9 mouse cellular contexts compared by ENCODE assay signal in genomic region chr4:137890596-137890995, GRCm38 (mm10). TPM values are rescaled to one million over a fixed set of nuclear protein-coding genes. Genes with fewer than 3 reads are reported as not detected.
A peak's percentile ranks its signal among the peaks of the same experiment; 100 is the strongest.
DNase-seq lines count a peak whose midpoint lies in the region; ATAC-seq and TF ChIP-seq lines count a peak whose summit lies in the region.
"Had no signal": no experiment of that assay in that cellular context is flagged by ENCODE, and none has a peak within 500 bp of the region (broad histone marks: within the 10 kb centered on the region; RNA-seq: fewer than 3 reads in every experiment).

No protein-coding gene starts in this region.

- no peak overlapping the region for H3K27ac ChIP-seq in heart, embryonic 12.5 days (ENCODE audit: poor library complexity, severe bottlenecking)

- peak; percentile 81 to 86 for DNase-seq in heart, adult 18-20 months
- DNase-seq in B cell, adult 2 months, result peak; percentile 64 to 71
- no peak for DNase-seq in brain, embryonic 14.5 days (ENCODE audit: low read depth)
- peak; percentile 51 for DNase-seq in heart, postnatal 4 days
- DNase-seq in layer of hippocampus, postnatal 10 days (ENCODE audit: low spot score in 2 of 2), result no peak
- DNase-seq in cerebellum, adult 8-10 months, result no peak

- H3K27me3 ChIP-seq in heart, embryonic 12.5 days (replicated peaks), result no peaks in the 10 kb centered on the region

- 0 out of 2 replicates have a peak, but pooled peaks have one; percentile 16 for TF ChIP-seq CTCF in brain, embryonic 14.5 days (IDR thresholded peaks at IDR 0.05; ENCODE audit: borderline replicate concordance, extremely low read depth, insufficient read depth, insufficient read length)

- H3K4me2 ChIP-seq in heart, embryonic 12.5 days, result no peak overlapping the region

- no peak overlapping the region for H3K9ac ChIP-seq in heart, embryonic 12.5 days

- no peaks in the 10 kb centered on the region for H3K9me3 ChIP-seq in heart, embryonic 12.5 days (replicated peaks)
- H3K9me3 ChIP-seq: G1E had no signal

- no peak for TF ChIP-seq POLR2A in brain, embryonic 14.5 days (IDR thresholded peaks at IDR 0.05; ENCODE audit: borderline replicate concordance, extremely low read depth, insufficient read depth, insufficient read length, poor library complexity, severe bottlenecking)

- no peak for ATAC-seq in heart, embryonic 12.5 days (ENCODE audit: insufficient number of reproducible peaks, low FRiP score)
- ATAC-seq in megakaryocyte-erythroid progenitor cell, adult 5-6 weeks (replicated peaks; ENCODE audit: low FRiP score, low TSS enrichment, poor library complexity, severe bottlenecking), result 0 out of 2 replicates have a peak, but pooled peaks have one; percentile 17

- no peak overlapping the region for H3K4me3 ChIP-seq in heart, embryonic 12.5 days

- H3K36me3 ChIP-seq in heart, embryonic 12.5 days, result no peaks in the 10 kb centered on the region
- H3K36me3 ChIP-seq: G1E had no signal

- peaks cover 54% of the 10 kb centered on the region for H3K4me1 ChIP-seq in heart, embryonic 12.5 days (replicated peaks)

- 45% methylated on average over 4 of the region's 4 CpGs for WGBS in heart, embryonic 12.5 days

RNA-seq across cellular contexts. Expression of gene Ece1, which starts 28.6 kb away (rescaled TPM):
- 100 to 1,000 TPM; 105 to 121 TPM for total RNA-seq in heart, adult 18-20 months (2021)
- polyA plus RNA-seq in heart, embryonic 12.5 days (2016; fragmentation: Nextera tagmentation; extraction: Ambion mirVana), result 122 and 144 TPM in 2 replicates
- polyA plus RNA-seq in brain, embryonic 14.5 days (2012; rRNA removed), result 6.5 and 15.8 TPM in 2 replicates
- total RNA-seq in heart, postnatal 4 days (2021), result 100 to 1,000 TPM; 119 to 133 TPM
- total RNA-seq in megakaryocyte-erythroid progenitor cell, adult 5-6 weeks (2014; fragmentation: Nextera tagmentation), result 2.7 and 6.2 TPM in 2 replicates
- 3.3 and 3.8 TPM in 2 replicates for total RNA-seq in megakaryocyte-erythroid progenitor cell, adult 5-6 weeks (2017)
- total RNA-seq in layer of hippocampus, postnatal 10 days (2021), result 10 to 100 TPM; 55.7 to 67.8 TPM

Comparison
In these comparisons a context has a peak if more than half of its experiments do, and no peak if none do; other contexts are left out.
1. DNase-seq: peak in heart, adult 18-20 months (2 of 2), B cell, adult 2 months (2 of 2) and heart, postnatal 4 days (single experiment); none in brain, embryonic 14.5 days (single experiment), layer of hippocampus, postnatal 10 days (0 of 2) and cerebellum, adult 8-10 months (single experiment).
2. RNA of gene Ece1, which starts 28.6 kb away (total RNA-seq): 119 to 133 TPM in heart, postnatal 4 days, 105 to 121 TPM in heart, adult 18-20 months and 55.7 to 67.8 TPM in layer of hippocampus, postnatal 10 days; 2.7 to 6.2 TPM in megakaryocyte-erythroid progenitor cell, adult 5-6 weeks; every median in the first group is over 4 times any median in the second.